ENCODE assay signal across 7 mouse cellular contexts in the genomic region with DNA sequence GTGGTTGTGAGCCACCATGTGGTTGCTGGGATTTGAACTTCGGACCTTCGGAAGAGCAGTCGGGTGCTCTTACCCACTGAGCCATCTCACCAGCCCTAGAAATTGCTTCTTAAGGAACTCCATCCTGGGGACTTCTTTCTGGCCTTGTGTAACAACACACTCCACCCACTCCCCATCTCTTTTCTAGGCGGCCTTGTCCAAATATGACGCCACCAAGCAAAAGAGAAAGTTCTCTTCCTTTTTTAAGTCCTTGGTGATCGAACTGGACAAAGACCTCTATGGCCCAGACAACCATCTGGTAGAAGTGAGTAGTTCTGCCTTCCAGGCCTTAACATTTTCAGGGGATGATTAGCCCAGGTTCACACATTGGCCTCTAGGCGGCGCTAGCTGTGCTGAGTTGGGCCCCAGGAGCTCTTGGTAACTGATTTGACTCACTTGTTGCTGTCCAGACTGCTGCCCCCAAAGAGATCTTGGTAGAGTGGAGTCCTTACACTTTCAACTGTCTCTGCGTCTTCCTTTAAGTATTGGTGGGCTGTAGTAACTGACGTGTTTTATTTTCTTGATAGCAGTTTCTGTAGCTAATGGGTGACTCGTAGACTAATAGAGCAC. TPM values are rescaled to one million over a fixed set of nuclear protein-coding genes. Genes with fewer than 3 reads are reported as not detected.
DNase-seq lines count a peak whose midpoint lies in the region; ATAC-seq and TF ChIP-seq lines count a peak whose summit lies in the region.

TSS of gene Gm17349 (minus strand) at position 51 of the 609 bp plus-strand sequence.

- peaks cover 32% of the 10 kb centered on the region for H3K36me3 ChIP-seq in ES-Bruce4 (ENCODE audit: control insufficient read depth, insufficient read depth, low read length, poor library complexity, severe bottlenecking)
- peaks cover 60% of the 10 kb centered on the region for H3K36me3 ChIP-seq in heart, embryonic 12.5 days
- H3K36me3 ChIP-seq in kidney, embryonic 16.5 days (ENCODE audit: insufficient read depth, low read length): peaks cover 51% of the 10 kb centered on the region

- no peaks in the 10 kb centered on the region for H3K9me3 ChIP-seq in ES-Bruce4 (replicated peaks; ENCODE audit: control insufficient read depth, insufficient read depth, low read length, poor library complexity, severe bottlenecking)
- no peaks in the 10 kb centered on the region for H3K9me3 ChIP-seq in heart, embryonic 12.5 days (replicated peaks)
- H3K9me3 ChIP-seq in kidney, embryonic 16.5 days (ENCODE audit: low read length): no peaks in the 10 kb centered on the region

- no peak for TF ChIP-seq POLR2A in ES-Bruce4 (IDR thresholded peaks at IDR 0.05; ENCODE audit: insufficient read depth, low read length)

- WGBS in heart, embryonic 12.5 days: 62% methylated on average over 11 of the region's 11 CpGs
- 69% methylated on average over 11 of the region's 11 CpGs for WGBS in kidney, embryonic 16.5 days

- TF ChIP-seq CTCF in ES-Bruce4 (IDR thresholded peaks at IDR 0.05; ENCODE audit: low read depth, low read length): peak; percentile 85

- TF ChIP-seq EP300 in ES-Bruce4 (IDR thresholded peaks at IDR 0.05; ENCODE audit: insufficient read depth, low read depth, low read length): no peak

- peak; percentile 84 to 92 for DNase-seq in adrenal gland, adult (ENCODE audit: inconsistent age in 2 of 2, low spot score in 1 of 2)
- peak; percentile 74 for DNase-seq in embryo, embryonic 10 days (ENCODE audit: low spot score)
- peak; percentile 72 for DNase-seq in lung, postnatal 10 days
- DNase-seq in skeletal muscle tissue, adult 2 months (ENCODE audit: low read depth, low spot score): peak; percentile 51

- H3K27ac ChIP-seq in ES-Bruce4 (ENCODE audit: insufficient read depth, low read length): peak within 1 kb of the TSS; percentile 89
- H3K27ac ChIP-seq in heart, embryonic 12.5 days (ENCODE audit: poor library complexity, severe bottlenecking): peak within 1 kb of the TSS; percentile 96
- H3K27ac ChIP-seq in kidney, embryonic 16.5 days (ENCODE audit: low read length): peak within 1 kb of the TSS; percentile 73

- H3K27me3 ChIP-seq in ES-Bruce4 (ENCODE audit: control insufficient read depth, insufficient read depth, low read length, poor library complexity, severe bottlenecking): no peaks in the 10 kb centered on the region
- no peaks in the 10 kb centered on the region for H3K27me3 ChIP-seq in heart, embryonic 12.5 days (replicated peaks)
- no peaks in the 10 kb centered on the region for H3K27me3 ChIP-seq in kidney, embryonic 16.5 days (ENCODE audit: insufficient read depth, low read length)

- ATAC-seq in heart, embryonic 12.5 days (ENCODE audit: insufficient number of reproducible peaks, low FRiP score): no peak
- ATAC-seq in kidney, embryonic 16.5 days (ENCODE audit: low FRiP score, low TSS enrichment): no peak

- peak within 1 kb of the TSS; percentile 53 for H3K4me3 ChIP-seq in ES-Bruce4 (ENCODE audit: low read depth, low read length)
- H3K4me3 ChIP-seq in heart, embryonic 12.5 days: peak within 1 kb of the TSS; percentile 30
- no peak within 1 kb of the TSS for H3K4me3 ChIP-seq in kidney, embryonic 16.5 days (ENCODE audit: low read length)

- no peaks in the 10 kb centered on the region for H3K4me1 ChIP-seq in ES-Bruce4 (ENCODE audit: control insufficient read depth, insufficient read depth, low read length)
- peaks cover 46% of the 10 kb centered on the region for H3K4me1 ChIP-seq in heart, embryonic 12.5 days (replicated peaks)
- H3K4me1 ChIP-seq in kidney, embryonic 16.5 days (ENCODE audit: insufficient read depth, low read length): peaks cover 29% of the 10 kb centered on the region

- H3K9ac ChIP-seq in ES-Bruce4 (ENCODE audit: low read depth, poor library complexity, severe bottlenecking): peak within 1 kb of the TSS; percentile 93
- H3K9ac ChIP-seq in heart, embryonic 12.5 days: peak within 1 kb of the TSS; percentile 65
- H3K9ac ChIP-seq in kidney, embryonic 16.5 days (replicated peaks; ENCODE audit: low read length): peak within 1 kb of the TSS; percentile 39; the same call in 1 of the 2 replicates

- H3K4me2 ChIP-seq in heart, embryonic 12.5 days: peak within 1 kb of the TSS; percentile 67
- H3K4me2 ChIP-seq in kidney, embryonic 16.5 days (replicated peaks; ENCODE audit: low read depth, low read length): peak within 1 kb of the TSS; percentile 59; the same call in 1 of the 2 replicates

RNA-seq across cellular contexts. Expression of gene Gm17349, which starts in this region (rescaled TPM):
- not detected in 2 replicates for polyA plus RNA-seq in ES-Bruce4 (2011; ENCODE audit: insufficient read depth, insufficient read length, low read depth, missing spikeins)
- polyA plus RNA-seq in heart, embryonic 12.5 days (2016; fragmentation: Nextera tagmentation; extraction: Ambion mirVana): not detected in 2 replicates
- not detected in 2 replicates for polyA plus RNA-seq in kidney, embryonic 16.5 days (2015; fragmentation: Nextera tagmentation; extraction: Ambion mirVana)

Comparison
In these comparisons a context has a peak if more than half of its experiments do, and no peak if none do; other contexts are left out.
1. H3K9ac ChIP-seq: peak in every context shown above with its lines; median percentile 93 in ES-Bruce4; 65 in heart, embryonic 12.5 days; 39 in kidney, embryonic 16.5 days.